Mouse (Mus musculus): ENCODE data around the gene Haus7. TPM values are rescaled to one million over a fixed set of nuclear protein-coding genes. Genes with fewer than 3 reads are reported as not detected.
A peak's percentile ranks its signal among the peaks of the same experiment; 100 is the strongest.

The Haus7 gene
- polyA plus RNA-seq, 1 experiment from 2014 or later = 63.0 TPM

DNA sequence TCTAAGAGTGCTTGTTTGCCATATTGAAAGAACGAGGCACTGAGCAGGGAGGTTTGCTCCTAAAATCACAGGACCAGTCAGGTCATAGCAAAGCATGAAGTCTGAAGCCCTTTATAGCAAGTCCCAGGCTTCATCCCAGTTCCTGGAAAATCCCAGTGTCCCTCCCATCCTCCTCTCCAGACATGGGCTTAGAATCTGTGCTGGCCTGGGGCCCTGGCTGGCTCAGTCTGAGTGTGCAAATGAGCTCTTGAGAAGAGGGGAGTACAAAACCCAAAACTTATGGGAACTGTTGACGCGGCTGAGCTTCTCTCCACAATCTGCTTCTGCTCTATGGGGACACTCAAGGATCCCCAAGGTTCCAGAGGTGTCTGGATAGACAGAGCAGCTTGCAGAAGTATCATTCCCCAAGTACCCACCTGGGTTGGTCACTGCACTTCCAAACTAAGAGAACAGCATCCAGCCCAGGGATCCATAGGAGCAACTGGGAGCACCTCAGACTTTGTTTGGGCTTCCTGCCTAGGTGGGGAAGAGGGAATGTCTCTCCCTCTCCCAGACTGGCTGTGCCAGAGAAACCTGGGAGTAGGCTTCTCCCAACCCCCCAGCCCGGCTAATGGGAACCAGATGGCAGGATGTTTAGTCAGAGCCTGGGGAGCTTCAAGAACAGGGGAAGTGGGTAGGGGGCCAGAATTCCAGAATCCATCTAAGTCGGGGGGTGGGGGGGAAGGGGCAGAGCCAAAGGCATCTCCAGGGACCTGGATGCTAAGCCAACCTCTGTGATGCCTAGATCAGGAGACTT, 8.8 kb upstream of the Haus7 start:
- 47% methylated on average over 5 of the region's 5 CpGs for WGBS
- Histone ChIP-seq H3K27me3 (replicated peaks) (peaks cover 23% of the 10 kb centered on the region), H3K27ac (ENCODE audit: poor library complexity, severe bottlenecking) (peak overlapping the region; percentile 43), H3K36me3 (no peaks in the 10 kb centered on the region), H3K9me3 (replicated peaks) (no peaks in the 10 kb centered on the region), H3K9ac (no peak overlapping the region), H3K4me2 (no peak overlapping the region), H3K4me3 (no peak overlapping the region), H3K4me1 (replicated peaks) (no peaks in the 10 kb centered on the region)
- 0 out of 2 replicates have a peak, but pooled peaks have one; percentile 39 for ATAC-seq (ENCODE audit: insufficient number of reproducible peaks, low FRiP score)

DNA sequence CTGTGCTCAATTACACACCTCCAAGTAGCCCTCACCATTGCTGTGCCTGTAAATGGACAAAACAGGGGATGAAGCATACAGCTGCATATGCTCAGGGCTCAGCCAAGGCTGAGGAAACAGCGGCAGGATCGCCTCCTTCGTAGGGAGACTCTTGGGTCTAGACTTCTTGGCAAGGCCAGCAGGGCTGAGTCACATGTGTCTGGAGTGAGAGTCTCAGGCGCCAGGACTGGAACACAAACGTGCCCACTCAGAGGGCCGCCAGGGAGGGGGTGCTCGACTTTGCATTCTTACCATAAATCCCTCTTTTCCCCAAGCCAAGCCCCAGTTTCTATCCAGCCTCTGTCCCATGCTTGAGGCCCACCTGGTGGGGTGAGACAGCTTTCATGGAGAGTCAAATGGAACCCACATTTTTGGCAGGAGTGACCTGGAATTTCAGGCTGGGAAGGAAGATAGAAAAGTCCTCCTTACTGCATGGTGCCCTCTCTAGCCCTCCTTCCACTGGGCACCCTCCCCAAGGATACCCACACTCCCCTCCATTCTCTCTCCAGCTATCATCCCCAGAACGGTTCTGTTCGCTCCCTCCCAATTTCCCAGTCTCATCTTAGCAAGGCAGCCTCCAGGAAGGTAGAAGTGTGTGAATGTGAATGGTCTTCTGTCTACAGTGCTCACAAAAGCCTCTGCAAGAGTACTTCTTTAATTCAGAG, 6.8 kb upstream of the Haus7 start:
- Histone ChIP-seq H3K9me3 (replicated peaks) (no peaks in the 10 kb centered on the region), H3K4me2 (no peak overlapping the region), H3K4me1 (replicated peaks) (no peaks in the 10 kb centered on the region), H3K36me3 (no peaks in the 10 kb centered on the region), H3K27ac (ENCODE audit: poor library complexity, severe bottlenecking) (peak overlapping the region; percentile 34), H3K4me3 (no peak overlapping the region), H3K27me3 (replicated peaks) (peaks cover 13% of the 10 kb centered on the region; the same call in 1 of the 2 replicates), H3K9ac (no peak overlapping the region)
- 0 out of 2 replicates have a peak, but pooled peaks have one; percentile 48 for ATAC-seq (ENCODE audit: insufficient number of reproducible peaks, low FRiP score)
- 57% methylated on average over 9 of the region's 9 CpGs for WGBS

- Histone ChIP-seq H3K9me3 (replicated peaks) (no peaks in the 10 kb centered on the region), H3K36me3 (no peaks in the 10 kb centered on the region), H3K4me2 (no peak overlapping the region), H3K27ac (ENCODE audit: poor library complexity, severe bottlenecking) (no peak overlapping the region), H3K9ac (no peak overlapping the region), H3K4me3 (no peak overlapping the region), H3K27me3 (replicated peaks) (0 out of 2 replicates have a peak, but pooled peaks cover 2% of the 10 kb centered on the region), H3K4me1 (replicated peaks) (peaks cover 11% of the 10 kb centered on the region)
- 72% methylated on average over 4 of the region's 4 CpGs for WGBS
- ATAC-seq (ENCODE audit: insufficient number of reproducible peaks, low FRiP score) = no peak
These were observed 1.9 kb upstream of the Haus7 start for GRCm38 (mm10) chrX:73460792-73461191.

GRCm38 (mm10) chrX:73451949-73452348, 6.9 kb downstream of the Haus7 start:
- Histone ChIP-seq H3K36me3 (peaks cover 22% of the 10 kb centered on the region), H3K27ac (ENCODE audit: poor library complexity, severe bottlenecking) (no peak overlapping the region), H3K4me1 (replicated peaks) (0 out of 2 replicates have a peak, but pooled peaks cover 3% of the 10 kb centered on the region), H3K4me2 (no peak overlapping the region), H3K9me3 (replicated peaks) (no peaks in the 10 kb centered on the region), H3K27me3 (replicated peaks) (0 out of 2 replicates have a peak, but pooled peaks cover 4% of the 10 kb centered on the region), H3K9ac (no peak overlapping the region), H3K4me3 (no peak overlapping the region)
- ATAC-seq (ENCODE audit: insufficient number of reproducible peaks, low FRiP score) = no peak
- 20% methylated on average over 2 of the region's 2 CpGs for WGBS

DNA sequence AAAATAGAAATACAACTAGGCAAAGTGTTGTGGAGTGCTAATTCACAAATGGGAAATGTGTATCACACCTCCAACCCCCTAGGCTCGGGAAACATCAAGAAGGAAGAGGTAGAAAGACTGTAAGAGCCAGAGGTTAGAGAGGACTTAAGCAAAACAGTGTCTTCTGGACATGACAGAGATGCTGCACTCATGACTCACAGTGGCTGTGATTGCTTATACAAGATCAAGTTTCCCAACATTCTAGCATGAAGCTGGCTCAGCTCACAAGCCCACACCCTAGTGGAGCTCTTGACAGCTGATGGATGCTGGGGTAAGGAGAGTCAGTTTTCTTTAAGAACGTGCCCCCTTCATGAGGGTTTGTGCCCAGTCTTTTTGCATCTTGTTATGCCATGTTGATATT, 17.4 kb downstream of the Haus7 start:
- H3K4me2 ChIP-seq = no peak overlapping the region
- H3K36me3 ChIP-seq = peaks cover 19% of the 10 kb centered on the region
- 66% methylated on average over 2 of the region's 2 CpGs for WGBS
- H3K27me3 ChIP-seq (replicated peaks) = no peaks in the 10 kb centered on the region
- H3K4me3 ChIP-seq = no peak overlapping the region
- no peak for ATAC-seq (ENCODE audit: insufficient number of reproducible peaks, low FRiP score)
- 0 out of 2 replicates have a peak, but pooled peaks cover 5% of the 10 kb centered on the region for H3K4me1 ChIP-seq (replicated peaks)
- no peaks in the 10 kb centered on the region for H3K9me3 ChIP-seq (replicated peaks)
- H3K9ac ChIP-seq = no peak overlapping the region
- H3K27ac ChIP-seq (ENCODE audit: poor library complexity, severe bottlenecking) = no peak overlapping the region

DNA sequence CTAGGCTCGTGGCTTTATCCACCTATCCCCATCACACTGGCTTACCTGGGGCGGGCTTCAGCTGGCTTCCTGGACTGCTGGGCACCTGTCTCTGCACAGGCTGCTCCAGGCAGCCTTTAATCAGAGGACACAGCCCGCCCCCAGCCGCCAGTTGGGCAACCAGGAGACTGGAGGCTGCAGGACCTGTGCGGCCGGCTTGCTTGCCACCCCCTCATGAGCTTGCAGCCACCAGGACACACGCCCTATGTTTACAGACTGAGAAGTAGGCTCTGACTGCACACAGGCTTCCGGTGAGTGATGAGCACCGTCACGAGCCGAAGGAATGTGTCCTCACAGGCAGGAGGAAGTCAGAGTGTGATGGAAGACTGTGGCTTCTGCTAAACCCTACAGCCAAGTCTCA, 23.6 kb downstream of the Haus7 start, which contains the start of gene Trex2:
Gene Trex2 (minus strand): TSS at position 93 of the 400 bp plus-strand sequence.
- 0 out of 2 replicates have a peak, but pooled peaks cover 5% of the 10 kb centered on the region for H3K4me1 ChIP-seq (replicated peaks)
- no peaks in the 10 kb centered on the region for H3K9me3 ChIP-seq (replicated peaks)
- no peak within 1 kb of the TSS for H3K9ac ChIP-seq
- peaks cover 8% of the 10 kb centered on the region; the same call in 1 of the 2 replicates for H3K36me3 ChIP-seq
- H3K4me2 ChIP-seq = no peak within 1 kb of the TSS
- WGBS = 72% methylated on average over 11 of the region's 11 CpGs
- no peaks in the 10 kb centered on the region for H3K27me3 ChIP-seq (replicated peaks)
- ATAC-seq (ENCODE audit: insufficient number of reproducible peaks, low FRiP score) = no peak
- H3K4me3 ChIP-seq = no peak within 1 kb of the TSS
- no peak within 1 kb of the TSS for H3K27ac ChIP-seq (ENCODE audit: poor library complexity, severe bottlenecking)

DNA sequence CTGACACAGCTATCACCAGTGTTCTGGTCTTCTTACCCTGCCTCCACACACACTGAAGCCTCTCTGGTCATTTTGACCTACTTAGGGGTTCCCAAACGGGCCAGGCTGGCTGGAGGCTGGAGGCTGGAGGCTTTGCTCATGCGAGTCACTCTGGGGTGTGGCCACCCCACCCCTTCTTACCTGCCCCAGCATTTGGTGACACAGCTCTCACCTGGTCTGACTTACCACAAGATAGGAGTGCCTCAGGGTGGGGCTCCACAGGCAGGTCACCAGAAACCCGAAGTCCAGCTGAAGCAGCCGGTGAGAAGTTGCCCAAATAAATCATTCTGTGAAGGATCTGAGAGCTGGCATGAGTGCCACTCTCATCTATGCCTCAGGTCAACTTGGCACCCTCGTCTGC, 26.0 kb downstream of the Haus7 start:
- H3K36me3 ChIP-seq = peaks cover 8% of the 10 kb centered on the region; the same call in 1 of the 2 replicates
- WGBS = 68% methylated on average over 5 of the region's 5 CpGs

DNA sequence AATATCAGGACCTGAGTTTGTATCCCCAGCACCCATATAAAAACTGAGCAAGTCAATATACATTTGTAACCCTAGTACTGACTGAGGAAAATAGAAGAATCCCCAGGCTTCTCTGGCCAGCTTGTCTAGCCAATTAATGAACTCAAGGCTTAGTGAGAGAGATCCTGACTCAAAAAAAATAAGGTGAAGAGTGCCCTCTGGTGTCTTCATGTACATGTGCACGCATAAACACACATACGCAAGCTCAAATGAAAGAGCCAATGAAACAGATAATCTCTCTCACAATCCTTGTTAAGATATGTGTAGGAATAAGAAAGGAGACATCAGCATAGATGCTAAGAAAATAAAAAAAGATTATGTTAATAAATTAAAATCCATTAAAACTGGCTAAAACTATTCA, 28.8 kb downstream of the Haus7 start:
- WGBS = 81% methylated on average over 2 of the region's 2 CpGs
- no peaks in the 10 kb centered on the region for H3K4me1 ChIP-seq (replicated peaks)

More for the DNA sequence above, 26.0 kb downstream of the Haus7 start:
- no peak for ATAC-seq (ENCODE audit: insufficient number of reproducible peaks, low FRiP score)
- Histone ChIP-seq H3K4me1 (replicated peaks) (no peaks in the 10 kb centered on the region), H3K4me2 (no peak overlapping the region), H3K27ac (ENCODE audit: poor library complexity, severe bottlenecking) (no peak overlapping the region), H3K27me3 (replicated peaks) (0 out of 2 replicates have a peak, but pooled peaks cover 1% of the 10 kb centered on the region), H3K4me3 (no peak overlapping the region), H3K9me3 (replicated peaks) (no peaks in the 10 kb centered on the region), H3K9ac (no peak overlapping the region)

DNA sequence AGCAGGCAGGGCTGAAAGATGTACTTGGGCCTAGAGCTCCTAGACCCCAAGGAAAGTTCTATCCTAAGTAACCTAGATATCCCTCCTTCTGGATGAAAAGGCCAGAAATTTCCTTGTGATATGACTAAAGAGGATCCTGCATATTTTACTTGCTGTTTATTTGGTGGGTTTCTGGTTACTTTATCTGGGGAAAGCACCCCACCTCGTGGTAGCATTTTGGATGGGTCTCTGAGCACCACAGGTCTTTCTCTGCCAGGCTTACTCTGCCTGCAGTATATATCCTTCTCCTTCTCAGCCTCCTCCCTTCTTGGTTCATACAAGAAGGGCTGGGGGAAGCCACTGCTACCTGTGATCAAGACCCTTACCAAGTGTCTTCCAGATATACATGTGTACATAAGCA, 46.1 kb downstream of the Haus7 start:
- H3K36me3 ChIP-seq = no peaks in the 10 kb centered on the region
- 25% methylated on average over 1 of the region's 1 CpGs for WGBS
- no peak overlapping the region for H3K9ac ChIP-seq
- H3K27ac ChIP-seq (ENCODE audit: poor library complexity, severe bottlenecking) = no peak overlapping the region
- H3K4me3 ChIP-seq = no peak overlapping the region
- H3K9me3 ChIP-seq (replicated peaks) = 0 out of 2 replicates have a peak, but pooled peaks cover 4% of the 10 kb centered on the region
- no peaks in the 10 kb centered on the region for H3K4me1 ChIP-seq (replicated peaks)
- ATAC-seq (ENCODE audit: insufficient number of reproducible peaks, low FRiP score) = no peak
- peaks cover 32% of the 10 kb centered on the region for H3K27me3 ChIP-seq (replicated peaks)
- H3K4me2 ChIP-seq = no peak overlapping the region

More for the DNA sequence above, 28.8 kb downstream of the Haus7 start:
- ATAC-seq (ENCODE audit: insufficient number of reproducible peaks, low FRiP score) = no peak
- H3K4me2 ChIP-seq = no peak overlapping the region
- no peaks in the 10 kb centered on the region for H3K9me3 ChIP-seq (replicated peaks)
- no peak overlapping the region for H3K4me3 ChIP-seq
- no peaks in the 10 kb centered on the region for H3K36me3 ChIP-seq
- H3K27ac ChIP-seq (ENCODE audit: poor library complexity, severe bottlenecking) = no peak overlapping the region
- no peak overlapping the region for H3K9ac ChIP-seq
- H3K27me3 ChIP-seq (replicated peaks) = 0 out of 2 replicates have a peak, but pooled peaks cover 4% of the 10 kb centered on the region

GRCm38 (mm10) chrX:73410880-73411517, 47.8 kb downstream of the Haus7 start, which contains the start of gene Zfp92:
Zfp92 (plus strand) TSS chrX:73411096.
- Histone ChIP-seq H3K4me1 (replicated peaks) (no peaks in the 10 kb centered on the region), H3K9ac (0 out of 2 replicates have a peak within 1 kb of the TSS, but pooled peaks have one; percentile 7), H3K4me2 (peak within 1 kb of the TSS; percentile 68)

More at GRCm38 (mm10) chrX:73410880-73411517, 47.8 kb downstream of the Haus7 start, which contains the start of gene Zfp92:
- Histone ChIP-seq H3K27ac (ENCODE audit: poor library complexity, severe bottlenecking) (no peak within 1 kb of the TSS), H3K4me3 (peak within 1 kb of the TSS; percentile 30), H3K27me3 (replicated peaks) (peaks cover 32% of the 10 kb centered on the region), H3K36me3 (no peaks in the 10 kb centered on the region), H3K9me3 (replicated peaks) (0 out of 2 replicates have a peak, but pooled peaks cover 4% of the 10 kb centered on the region)
- 9% methylated on average over 20 of the region's 20 CpGs for WGBS
- no peak for ATAC-seq (ENCODE audit: insufficient number of reproducible peaks, low FRiP score)
